Mouse (Mus musculus): ENCODE measurements around the gene D430042O09Rik. TPM values are rescaled to one million over a fixed set of nuclear protein-coding genes. Genes with fewer than 3 reads are reported as not detected.

D430042O09Rik gene
- total RNA-seq, 2 experiments from 2014 or later = 19.2 to 27.9 TPM

DNA sequence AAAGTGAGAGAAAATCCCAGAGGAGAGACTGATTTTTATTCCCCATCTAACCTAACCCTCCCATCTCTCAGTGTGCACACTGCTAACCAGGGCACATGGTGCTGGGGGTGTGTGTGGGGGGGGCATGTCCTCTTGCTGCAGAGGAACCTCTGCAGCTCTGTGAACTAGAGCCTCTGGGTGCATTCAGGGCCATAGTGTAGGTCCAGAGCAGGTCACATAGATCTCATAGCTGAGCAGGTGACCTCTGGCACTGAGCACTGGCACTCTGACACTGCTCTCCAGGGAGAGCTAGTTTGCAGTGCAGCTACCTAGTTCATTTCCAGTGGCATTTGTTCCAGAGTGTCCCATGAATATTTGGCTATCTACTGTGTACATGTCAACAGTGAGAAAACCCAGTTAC is 24.0 kb downstream of the D430042O09Rik start:
- intact Hi-C loops (cut with DNase I) = no loop called here
- DNase-seq (ENCODE audit: low spot score in 2 of 2) = no peak

DNA sequence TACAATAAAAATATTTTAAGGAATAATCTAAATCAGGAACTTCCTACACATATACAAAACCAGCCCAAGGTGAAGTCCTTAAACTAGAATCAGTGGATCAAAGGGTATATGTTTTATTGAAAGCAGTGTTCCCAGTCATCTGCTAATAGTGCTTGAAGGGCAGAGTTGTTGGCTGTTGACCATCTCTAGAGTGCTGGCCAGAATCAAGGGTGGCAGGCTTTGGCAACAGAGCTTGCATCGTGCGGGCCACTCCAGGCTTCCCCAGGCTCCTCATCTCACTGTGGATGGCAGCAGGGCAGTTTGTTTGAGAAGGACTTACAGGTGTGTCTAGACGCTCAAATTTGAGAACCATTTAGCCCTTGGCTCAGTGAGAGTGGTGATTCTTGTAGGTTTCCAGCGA is 26.1 kb downstream of the D430042O09Rik start:
- DNase-seq (ENCODE audit: low spot score in 2 of 2) = no peak
- intact Hi-C loops (cut with DNase I) = no loop called here

DNA sequence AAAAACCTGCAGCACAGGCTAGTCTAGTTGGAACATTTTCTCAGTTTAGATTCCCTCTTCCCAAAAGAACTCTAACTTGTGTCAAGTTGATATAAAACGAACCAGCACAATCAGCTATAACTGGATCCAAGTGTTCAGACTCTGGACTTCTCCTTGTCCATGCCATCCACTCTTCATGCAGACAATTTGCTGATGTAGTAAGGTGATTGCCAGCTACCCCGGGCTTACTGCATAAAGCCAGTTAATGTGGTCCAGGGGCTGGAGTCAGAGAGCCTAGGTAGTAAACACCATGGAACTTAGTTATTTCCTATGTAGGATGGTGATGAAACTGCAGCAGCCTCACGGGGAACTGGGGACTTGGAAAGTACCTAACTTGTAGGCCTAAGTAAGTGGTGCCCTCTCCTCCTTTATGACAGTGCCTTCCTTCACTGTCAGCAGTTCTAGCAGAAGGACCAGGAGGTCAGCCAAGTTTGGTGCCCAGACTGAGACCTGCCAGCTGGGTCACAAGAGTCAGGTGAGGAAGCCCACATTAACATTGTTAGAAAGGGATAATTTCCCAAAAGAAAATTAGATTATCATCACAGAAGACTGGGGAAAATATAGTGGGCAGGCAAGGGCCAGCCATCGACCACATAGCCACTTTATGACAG is 28.8 kb downstream of the D430042O09Rik start:
- no peak for DNase-seq (ENCODE audit: low spot score in 2 of 2)
- intact Hi-C loops (cut with DNase I) = no loop called here

DNA sequence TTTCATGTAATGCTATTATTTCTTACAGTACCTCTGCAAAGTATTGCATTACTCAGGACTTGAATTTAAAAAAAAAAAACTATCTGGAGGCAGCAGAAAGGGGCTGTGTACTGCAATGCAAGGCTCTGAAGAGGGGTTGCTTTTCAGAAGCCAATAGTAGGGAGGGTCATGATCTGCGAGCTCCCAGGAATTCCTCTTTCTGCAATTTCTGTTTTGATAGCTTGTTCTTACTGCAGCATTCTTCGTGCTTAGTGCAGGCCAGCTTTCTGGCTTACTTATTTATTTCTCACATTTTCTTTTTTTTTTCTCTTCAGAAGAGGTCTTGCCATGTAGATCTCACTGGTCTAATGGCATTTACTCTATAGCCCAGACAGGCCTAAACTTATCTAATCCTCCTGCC is 32.8 kb downstream of the D430042O09Rik start:
- intact Hi-C loops (cut with DNase I) = no loop called here

DNA sequence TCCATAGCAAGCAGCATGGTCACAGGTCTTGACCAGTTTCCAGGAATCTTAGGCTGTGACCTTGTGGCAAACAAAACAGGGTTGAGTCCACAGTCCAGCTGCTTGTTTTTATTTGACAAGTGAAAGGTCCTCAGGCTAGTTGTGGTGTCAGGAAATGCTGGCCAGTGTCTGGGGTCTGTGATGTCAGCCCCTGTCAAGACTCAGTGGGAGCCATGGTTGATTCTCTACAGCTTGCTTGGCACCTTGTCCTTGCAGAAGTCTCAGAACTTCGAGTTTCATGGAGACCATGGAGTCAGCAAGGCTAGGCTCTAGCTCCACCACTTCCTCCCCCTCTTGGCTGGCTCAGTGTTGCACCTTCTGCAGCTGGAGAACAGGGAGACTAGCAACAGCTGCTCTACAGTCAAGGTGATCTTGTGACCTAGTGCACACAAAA is 33.6 kb downstream of the D430042O09Rik start:
- DNase-seq (ENCODE audit: low spot score in 2 of 2) = no peak
- intact Hi-C loops (cut with DNase I) = no loop called here

More for the DNA sequence above, 32.8 kb downstream of the D430042O09Rik start:
- DNase-seq (ENCODE audit: low spot score in 2 of 2) = no peak

DNA sequence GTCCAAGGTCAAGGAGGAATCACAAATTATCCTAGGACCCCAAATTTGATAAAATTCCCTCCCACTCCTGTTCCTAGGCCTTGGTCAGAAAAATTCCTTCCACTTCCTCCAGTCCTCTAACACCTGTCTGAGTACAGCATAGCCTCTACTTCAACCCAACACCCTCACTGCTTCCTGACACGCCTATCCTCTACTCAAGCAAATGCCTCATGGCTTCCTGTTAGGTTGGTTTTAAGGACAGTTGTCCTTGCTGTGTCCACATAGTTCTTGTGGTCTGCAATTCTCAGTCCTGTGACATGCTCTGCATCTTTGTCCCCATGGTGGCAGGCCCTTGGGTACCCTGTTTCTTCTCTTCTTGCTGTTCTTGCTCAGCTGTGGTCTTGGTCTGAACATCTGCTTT is 37.1 kb downstream of the D430042O09Rik start:
- DNase-seq (ENCODE audit: low spot score in 2 of 2) = no peak
- intact Hi-C loops (cut with DNase I) = loop anchor here (5.0 kb wide), 1 partner anchor 343 kb away; no protein-coding TSS in a partner anchor

DNA sequence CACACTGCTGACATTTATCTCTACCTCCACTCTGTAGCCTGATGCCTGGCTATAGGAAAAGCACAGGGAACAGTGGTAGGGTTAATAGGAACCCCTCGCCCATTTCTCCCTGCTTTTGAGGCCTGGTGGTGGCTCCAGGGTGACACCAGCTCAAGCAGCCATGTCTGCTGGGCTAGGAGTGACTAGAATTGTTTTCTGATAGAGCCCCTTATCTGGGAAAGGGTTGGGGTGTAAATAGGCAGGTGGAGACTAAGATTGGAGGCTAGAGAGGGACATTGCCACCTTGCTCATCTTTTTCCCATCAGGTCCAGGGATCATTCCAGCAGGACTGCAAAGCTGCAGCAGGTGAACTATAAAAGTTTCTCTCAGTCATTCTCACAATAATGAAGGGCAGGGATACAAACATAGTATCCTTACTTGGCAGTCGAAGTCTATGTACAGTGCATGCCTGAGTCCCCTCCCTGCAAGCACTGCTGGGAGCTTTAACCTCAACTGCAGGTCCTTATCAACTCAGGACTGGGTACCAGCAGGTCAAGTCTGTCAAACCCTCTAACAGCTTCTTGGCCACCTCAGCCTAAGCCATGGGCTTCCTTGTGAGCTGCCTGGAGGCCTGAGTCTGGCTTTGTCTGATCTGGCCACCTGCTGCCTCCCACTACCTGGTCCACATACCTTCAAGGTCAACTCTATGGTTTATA is 39.1 kb downstream of the D430042O09Rik start:
- DNase-seq (ENCODE audit: low spot score in 2 of 2) = no peak
- intact Hi-C loops (cut with DNase I) = loop anchor here (5.0 kb wide), 1 partner anchor 341 kb away; no protein-coding TSS in a partner anchor

DNA sequence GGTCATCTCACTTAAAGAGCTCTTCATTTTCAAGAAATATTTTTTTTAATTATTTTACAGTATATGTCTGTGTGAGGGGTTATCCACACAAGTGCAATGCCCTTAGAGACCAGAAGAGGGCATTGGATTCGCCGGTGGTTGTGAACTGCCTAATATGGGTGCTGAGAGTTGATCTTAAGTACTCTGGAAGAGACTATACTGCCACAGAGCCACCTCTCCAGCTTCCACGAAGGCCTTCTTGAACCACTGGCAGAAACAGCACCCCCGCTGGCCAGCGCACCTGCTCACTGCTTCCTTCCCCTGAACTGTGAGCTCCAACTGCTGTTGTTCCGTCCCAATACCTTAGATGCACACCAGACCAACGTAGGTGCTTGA is 39.6 kb downstream of the D430042O09Rik start:
- intact Hi-C loops (cut with DNase I) = loop anchor here (5.0 kb wide), 1 partner anchor 340 kb away; no protein-coding TSS in a partner anchor
- DNase-seq (ENCODE audit: low spot score in 2 of 2) = no peak

DNA sequence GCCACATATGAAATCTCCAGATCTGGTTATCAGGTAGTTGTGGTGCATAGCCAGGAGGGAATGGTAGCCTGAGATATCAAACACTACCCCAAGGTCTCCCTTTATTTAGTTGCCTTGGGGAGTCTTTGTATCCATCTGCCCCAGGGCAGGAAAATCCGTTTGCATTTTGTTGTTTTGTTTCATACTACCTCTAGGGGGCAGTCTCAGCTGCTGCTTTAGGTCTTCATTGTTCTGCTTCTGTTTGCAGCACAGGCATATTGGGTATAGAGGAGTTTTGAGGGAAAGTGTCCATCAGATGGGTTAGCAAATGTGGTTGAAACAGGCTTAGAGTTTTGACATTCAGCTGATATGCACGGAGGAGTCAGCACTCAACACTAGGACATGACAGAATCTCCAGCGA is 40.5 kb downstream of the D430042O09Rik start:
- intact Hi-C loops (cut with DNase I) = loop anchor here (5.0 kb wide), 1 partner anchor 339 kb away; no protein-coding TSS in a partner anchor
- no peak for DNase-seq (ENCODE audit: low spot score in 2 of 2)

DNA sequence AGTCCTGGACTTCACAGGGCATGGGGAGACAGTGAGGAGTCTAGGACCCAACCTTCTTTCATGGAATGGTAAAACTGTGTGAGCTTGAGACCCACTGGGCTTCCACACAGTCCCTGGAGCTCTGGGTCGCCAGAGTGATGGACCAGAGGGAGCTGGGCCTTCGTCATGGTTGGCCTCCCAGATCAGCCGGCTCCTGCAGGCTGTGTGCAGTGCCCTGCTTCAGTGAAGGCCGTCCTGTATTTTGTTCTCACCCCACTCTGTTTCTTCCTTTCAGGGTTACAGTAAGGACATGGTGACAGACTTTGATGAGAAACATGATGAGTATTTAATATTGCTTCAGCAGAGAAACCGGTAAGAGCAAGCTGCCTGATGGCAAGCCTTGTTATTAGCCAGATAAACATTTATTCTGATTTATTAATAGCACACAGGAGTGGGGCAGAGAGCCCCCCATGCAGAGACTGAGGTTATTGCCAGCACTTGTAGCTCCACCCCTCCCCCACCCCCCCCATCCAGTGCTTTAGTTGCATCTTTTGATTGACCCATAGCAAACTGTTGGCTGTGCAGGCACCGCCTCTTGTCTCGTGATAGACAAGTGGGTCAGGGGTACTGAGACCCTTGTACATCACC is 45.1 kb downstream of the D430042O09Rik start:
- intact Hi-C loops (cut with DNase I) = no loop called here
- DNase-seq (ENCODE audit: low spot score in 2 of 2) = no peak

DNA sequence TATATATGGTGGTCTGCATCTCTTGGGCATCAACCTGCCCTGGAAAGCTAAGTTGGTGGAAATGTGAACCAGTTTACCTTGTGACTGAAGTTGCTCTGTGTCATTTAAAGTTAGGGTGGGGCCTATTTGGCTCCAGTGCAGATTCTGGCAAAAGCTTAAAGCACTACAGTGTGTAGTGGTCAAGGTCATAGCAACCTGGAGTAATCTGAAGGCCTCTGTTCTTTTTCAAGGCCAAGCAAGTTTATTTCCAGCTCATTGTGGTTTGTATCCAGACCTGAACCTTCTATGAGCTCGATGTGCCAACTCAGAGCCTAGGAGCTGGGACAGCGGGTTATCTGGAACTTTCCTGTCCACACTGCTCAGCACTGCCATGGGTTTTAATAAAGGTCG is 45.6 kb downstream of the D430042O09Rik start:
- intact Hi-C loops (cut with DNase I) = no loop called here
- DNase-seq (ENCODE audit: low spot score in 2 of 2) = no peak

DNA sequence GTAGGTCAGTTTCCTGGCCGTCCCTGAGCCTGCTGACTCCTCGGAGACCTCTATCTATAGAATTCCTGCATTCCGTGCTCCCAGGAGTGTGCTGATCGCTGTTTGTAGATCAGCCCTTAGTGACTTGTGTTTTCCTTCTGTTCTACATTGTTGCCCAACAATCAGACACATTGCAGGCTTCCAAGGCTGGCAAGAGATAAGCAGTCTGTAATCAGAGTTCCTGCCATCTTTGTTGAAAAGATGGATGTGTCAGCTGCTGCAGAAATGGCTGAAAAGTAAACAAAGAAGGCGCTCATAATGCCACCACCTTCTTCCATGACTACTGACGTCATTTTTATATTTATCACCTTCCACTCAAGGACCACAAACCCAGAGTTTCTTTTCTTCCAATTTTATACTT is 49.1 kb downstream of the D430042O09Rik start:
- no peak for DNase-seq (ENCODE audit: low spot score in 2 of 2)
- intact Hi-C loops (cut with DNase I) = no loop called here

DNA sequence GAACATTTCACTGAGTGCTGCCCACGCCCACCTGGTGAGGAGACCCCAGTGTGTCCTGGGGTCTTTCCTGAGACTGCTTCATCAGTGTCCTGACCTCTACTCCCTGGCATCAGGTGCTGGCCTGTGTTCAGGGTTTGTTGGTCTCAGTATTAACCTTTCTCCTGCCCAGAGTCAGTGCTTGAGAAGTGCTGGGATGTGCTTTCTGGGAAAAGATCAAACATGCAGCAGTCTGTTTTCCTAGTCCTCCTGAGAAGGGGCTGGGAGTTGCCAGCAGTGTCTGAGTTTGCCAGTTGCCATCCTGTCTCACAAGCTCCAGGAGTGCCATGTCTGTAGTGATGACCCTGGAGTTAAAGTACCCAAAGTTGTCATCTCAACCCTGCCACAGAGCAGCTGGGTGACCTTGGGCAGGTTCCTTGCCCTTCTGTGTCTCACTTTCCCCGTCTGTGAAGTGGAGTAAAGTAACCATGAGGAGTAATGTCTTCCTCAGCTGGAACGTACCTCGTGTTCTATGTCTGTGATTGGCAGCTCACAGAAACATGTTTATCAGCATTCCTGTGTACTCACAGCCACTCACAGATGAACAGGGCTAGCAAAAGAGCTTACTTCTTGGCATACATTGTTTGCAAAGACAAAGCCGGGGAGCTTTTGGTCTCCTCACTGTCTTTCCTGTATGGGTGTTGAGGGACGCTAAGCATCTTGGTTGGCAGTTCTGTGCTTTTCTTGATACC is 50.4 kb downstream of the D430042O09Rik start:
- DNase-seq (ENCODE audit: low spot score in 2 of 2) = no peak
- intact Hi-C loops (cut with DNase I) = no loop called here

DNA sequence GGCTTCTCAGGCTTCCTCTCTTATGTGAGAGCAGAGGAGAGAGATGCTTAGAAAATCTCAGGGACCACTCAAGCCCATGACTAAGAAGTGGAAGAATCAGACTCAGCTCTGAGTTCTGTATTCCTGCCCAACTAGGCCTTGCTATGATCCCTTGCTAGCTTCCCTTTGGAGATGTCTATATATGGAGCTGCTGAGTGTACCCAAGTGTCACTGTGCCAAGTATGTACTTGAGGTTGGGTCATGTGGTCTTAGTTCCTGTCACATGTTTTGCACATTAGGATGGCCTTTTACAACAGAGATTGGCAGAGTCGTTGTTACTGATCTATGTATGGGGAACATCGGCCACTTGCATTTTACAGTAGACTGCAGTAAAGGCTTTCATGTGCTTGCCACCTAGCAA is 54.6 kb downstream of the D430042O09Rik start:
- intact Hi-C loops (cut with DNase I) = loop anchor here (10.0 kb wide), 1 partner anchor 243 kb away; no protein-coding TSS in a partner anchor
- DNase-seq (ENCODE audit: low spot score in 2 of 2) = no peak

DNA sequence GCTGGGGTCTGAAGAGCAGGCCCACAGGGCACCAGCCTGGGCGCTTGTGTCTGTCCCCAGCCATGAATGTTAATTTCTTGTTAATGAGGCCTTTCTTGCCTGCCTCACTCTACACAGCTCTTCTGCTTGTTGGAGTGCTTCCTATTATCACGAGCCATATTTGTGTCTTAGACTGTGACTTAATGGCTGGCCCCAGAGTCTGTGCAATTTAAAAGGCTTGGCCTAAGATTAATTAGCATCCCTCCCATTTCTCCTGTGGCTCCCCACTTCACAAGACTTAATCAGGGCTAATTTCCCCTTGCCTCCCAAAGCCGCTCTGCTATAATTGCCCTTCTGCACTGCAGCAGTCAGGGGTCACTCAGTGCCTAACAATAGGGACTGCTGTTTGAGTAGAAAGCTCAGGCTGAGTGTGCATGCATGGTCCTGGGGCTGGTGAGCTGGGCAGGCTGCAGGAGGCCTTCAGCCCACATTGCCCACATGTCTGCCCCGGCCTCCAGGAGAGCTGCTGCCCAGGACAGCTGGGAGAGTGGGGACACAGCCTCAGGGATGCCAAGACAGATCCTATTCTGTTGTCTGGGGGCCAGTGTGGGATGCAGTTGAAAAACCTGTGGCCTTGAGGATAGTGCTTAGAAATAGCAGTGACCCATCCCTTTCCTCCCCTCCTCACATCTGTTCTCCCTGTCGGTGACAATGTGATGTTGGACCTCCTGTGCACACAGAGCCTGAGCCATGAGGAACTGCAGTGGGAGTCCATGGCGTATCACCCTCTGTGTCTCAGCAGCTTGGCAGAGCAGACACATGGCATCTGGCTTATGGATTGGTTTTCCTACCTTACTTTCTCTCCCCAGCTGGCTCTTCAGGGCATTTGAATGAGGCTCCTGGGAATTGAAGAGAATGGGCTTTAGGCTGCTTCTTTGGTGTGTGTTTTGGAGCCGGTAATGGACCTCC is 55.5 kb downstream of the D430042O09Rik start:
- intact Hi-C loops (cut with DNase I) = loop anchor here (10.0 kb wide), 1 partner anchor 242 kb away; no protein-coding TSS in a partner anchor
- no peak for DNase-seq (ENCODE audit: low spot score in 2 of 2)

DNA sequence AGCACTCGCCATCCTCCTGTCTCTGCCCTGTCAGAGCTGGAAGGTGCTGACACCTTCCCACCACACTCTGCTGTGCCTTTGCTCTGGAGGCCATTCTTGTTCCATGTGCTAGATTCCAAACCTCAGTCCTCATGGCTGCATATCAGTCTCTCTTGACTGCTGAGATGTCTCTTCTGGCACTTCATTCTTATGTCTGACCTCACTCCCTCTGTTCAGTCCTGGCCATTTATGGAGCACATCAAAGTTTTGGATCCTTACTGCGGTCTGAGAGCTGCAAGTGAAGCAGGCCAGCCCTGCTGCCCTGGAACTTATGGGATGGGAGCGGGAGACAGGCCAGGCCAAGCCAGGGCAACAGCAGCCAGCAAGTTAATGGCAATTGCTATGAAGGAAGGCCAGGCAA is 56.7 kb downstream of the D430042O09Rik start:
- no peak for DNase-seq (ENCODE audit: low spot score in 2 of 2)
- intact Hi-C loops (cut with DNase I) = loop anchor here (10.0 kb wide), 1 partner anchor 240 kb away; no protein-coding TSS in a partner anchor

DNA sequence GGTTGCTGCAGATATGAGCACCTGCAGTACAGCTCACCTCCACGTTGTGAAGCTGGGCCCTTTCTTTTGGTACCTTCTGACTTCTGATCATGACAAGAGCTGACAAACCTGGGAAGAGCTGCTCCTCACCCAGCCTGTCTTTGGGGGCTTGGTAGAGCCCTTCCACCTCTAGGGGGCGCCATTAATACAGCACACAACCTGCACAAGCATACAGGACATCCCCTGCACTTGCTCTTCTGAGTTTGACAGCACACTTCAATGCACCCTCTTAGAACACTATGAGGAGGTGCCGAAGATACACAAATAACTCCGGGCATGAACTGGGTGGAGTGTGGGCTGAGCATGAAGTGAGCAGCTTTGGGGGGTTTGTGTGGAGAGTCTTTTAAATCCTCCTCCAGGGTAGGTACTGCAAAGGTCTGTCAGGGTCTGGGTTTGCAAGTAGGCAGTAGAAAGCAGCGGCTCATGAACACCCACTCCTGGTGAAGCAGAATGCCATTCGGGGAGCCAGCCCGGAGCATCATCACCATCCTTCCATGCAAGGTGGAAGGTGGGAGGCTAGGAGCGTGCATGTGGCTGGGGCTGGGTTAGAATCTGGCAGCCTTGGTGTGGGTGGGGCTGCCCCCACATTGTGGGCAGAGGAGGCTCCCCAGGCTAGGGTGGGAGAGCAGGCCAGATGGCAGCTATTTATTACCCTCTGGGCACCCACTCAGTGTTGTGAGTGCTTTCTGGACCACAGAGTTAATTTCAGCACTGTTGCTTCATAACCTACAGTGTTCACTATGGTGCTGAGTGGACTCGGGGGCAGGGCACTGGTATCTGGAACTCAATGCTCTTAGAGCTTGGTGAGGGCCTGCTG is 59.5 kb downstream of the D430042O09Rik start:
- peak; percentile 73 to 81 for DNase-seq (ENCODE audit: low spot score in 2 of 2)
- intact Hi-C loops (cut with DNase I) = loop anchor here (2.0 to 10.0 kb wide), 2 partner anchors 238 to 316 kb away; partner anchors contain the start of gene Gsg1l
